Mouse (Mus musculus): ENCODE results near the gene Lmo2.

The Lmo2 gene

DNA sequence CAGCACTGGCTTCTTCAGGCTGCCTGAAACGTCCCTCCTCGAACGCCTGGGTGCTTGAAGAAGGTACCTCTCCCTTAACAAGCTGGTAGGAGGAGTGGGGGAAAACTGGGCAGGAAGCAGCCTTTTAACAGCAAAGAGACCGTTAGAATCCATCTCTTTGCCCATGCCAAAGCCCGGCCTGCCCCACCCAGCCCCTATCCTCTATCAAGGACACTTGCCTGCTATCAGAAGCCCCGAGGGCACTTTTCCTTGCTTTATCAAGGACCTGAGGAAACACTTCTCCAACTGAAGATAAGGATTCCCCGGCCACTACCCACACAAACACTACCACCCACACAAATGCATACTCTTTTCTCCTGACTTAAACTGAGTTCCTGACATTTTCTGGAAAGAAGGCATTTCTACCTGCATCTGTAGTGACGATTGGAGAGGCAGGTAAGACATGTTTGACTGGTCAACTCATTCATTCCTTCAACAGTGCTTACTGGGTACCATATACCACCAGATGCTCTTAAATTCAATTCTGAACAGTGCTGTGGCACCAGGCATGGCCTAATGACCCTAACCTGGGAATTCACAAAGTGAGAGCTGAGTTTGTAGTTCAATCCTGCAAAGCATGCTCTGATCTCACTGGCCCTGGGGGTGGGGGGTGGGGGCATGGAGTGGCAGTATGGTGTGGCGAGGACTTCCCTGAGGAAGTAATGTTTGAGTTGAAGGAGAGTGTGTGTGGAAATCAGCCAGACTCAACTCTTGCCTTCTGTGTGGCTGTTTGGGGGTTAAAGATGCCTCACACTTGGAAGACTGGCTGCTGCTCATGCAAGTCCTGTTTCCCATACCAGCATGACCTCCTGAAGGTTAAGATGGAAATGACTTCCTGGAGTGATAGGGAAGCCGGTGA, at the start of gene Lmo2:
Gene Lmo2 (plus strand): TSS at position 338 of the 898 bp plus-strand sequence.
- no peak for DNase-seq

- DNase-seq, result no peak
Observed at GRCm38 (mm10) chr2:103910601-103911000, 47.2 kb upstream of the Lmo2 start.

- no peak for DNase-seq
Observed at GRCm38 (mm10) chr2:103912481-103913251, 45.1 kb upstream of the Lmo2 start.

- no peak for DNase-seq
Observed at GRCm38 (mm10) chr2:103913252-103913650, 44.5 kb upstream of the Lmo2 start.

- no peak for DNase-seq
Observed at GRCm38 (mm10) chr2:103916069-103916468, 41.7 kb upstream of the Lmo2 start.

- DNase-seq, result no peak
Observed at GRCm38 (mm10) chr2:103917375-103917774, 40.4 kb upstream of the Lmo2 start.

DNA sequence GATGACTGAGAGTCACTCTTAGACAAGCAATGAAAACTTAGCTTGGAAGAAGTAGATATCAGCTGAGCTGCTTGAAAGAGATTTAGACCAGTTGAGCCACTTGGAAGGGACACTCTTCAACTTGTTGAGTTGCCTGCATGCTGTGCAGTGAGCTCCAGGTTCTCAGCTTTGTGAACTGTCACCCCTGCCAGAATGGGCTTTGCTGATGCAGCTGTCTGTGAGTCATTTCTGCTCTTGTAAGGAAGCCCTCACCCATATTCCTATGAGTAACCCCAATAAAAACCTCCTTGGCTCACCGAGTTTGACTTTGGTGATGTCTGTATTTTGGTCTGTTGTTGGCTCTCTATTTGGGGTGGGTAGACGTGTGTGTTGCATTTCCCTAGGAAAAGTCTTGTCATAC, 39.4 kb upstream of the Lmo2 start:
- DNase-seq, result no peak

- no peak for DNase-seq
Observed at GRCm38 (mm10) chr2:103919488-103919887, 38.3 kb upstream of the Lmo2 start.

- no peak for DNase-seq
Observed at GRCm38 (mm10) chr2:103926586-103927113, 31.1 kb upstream of the Lmo2 start.

DNA sequence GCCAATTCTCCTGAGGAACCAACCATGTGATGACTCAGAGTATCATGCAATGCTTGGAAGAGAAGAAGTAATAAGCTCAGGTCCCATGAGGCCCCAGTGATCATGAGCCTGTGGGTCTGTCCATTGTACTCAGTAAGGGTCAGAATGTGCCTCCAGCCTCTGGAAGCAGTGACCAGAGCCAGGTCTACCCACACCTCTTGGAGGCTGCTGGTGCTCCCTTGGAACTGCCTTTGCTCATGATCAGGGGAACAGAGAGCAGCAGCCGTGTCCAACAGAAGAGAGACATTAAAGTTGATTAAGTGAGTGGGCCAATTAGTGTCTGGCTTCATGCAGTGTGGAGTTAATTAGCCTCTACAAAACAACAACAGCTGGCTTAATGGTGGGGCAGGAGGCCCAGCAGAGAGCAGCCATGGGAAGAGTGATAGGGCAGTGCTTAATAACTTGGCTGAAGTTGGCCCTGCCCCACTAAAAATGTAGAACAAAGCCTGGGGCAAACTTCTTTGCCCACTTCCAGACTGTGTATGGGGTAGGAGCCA, 30.1 kb upstream of the Lmo2 start:
- no peak for DNase-seq

- DNase-seq, result no peak
Observed at GRCm38 (mm10) chr2:103930306-103931019, 27.3 kb upstream of the Lmo2 start.

- no peak for DNase-seq
Observed at GRCm38 (mm10) chr2:103931511-103931911, 26.3 kb upstream of the Lmo2 start.

- DNase-seq, result no peak
Observed at GRCm38 (mm10) chr2:103932025-103932424, 25.8 kb upstream of the Lmo2 start.

- DNase-seq, result no peak
Observed at GRCm38 (mm10) chr2:103932480-103932879, 25.3 kb upstream of the Lmo2 start.

GRCm38 (mm10) chr2:103934270-103934669, 23.5 kb upstream of the Lmo2 start:
- DNase-seq, result no peak

DNA sequence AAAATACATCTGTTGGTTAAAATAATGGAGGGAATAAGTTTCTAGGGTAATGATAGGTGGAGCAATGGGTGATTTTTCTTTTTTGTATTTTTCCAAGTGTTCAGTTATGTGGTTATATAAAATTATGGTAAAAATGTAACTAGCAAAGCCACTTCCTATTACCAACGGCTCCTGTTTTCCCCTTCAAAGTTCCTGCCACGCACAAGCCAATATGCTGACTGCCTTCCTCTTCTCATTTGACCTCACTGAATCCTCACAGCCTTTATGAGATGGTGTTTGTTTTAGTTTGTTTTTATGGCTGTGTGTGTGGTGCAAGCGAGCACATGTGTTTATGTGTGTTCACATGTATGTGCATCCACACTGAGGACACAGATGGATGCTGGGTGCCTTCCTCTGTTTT, 23.1 kb upstream of the Lmo2 start:
- DNase-seq, result no peak

- DNase-seq, result no peak
Observed at GRCm38 (mm10) chr2:103935691-103936435, 21.9 kb upstream of the Lmo2 start.

DNA sequence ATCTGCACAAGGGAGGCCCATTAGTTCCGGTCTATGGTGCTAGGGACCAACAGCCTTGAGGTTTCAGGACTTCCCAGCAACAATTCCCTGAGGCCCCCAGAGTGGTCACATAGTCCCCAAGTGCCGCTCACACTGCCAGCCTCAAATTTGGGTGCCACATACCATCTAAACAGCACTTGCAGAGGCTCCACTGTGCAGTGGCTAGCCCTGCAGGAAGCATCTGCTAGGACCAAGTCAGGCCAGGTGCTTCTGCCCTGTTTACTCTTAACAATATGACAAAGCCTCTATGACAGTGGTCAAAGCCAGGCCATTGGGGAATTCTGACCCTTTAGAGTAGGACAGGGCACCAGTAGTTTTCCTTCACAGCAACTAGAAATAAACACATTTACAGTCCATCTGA, 21.1 kb upstream of the Lmo2 start:
- no peak for DNase-seq

DNA sequence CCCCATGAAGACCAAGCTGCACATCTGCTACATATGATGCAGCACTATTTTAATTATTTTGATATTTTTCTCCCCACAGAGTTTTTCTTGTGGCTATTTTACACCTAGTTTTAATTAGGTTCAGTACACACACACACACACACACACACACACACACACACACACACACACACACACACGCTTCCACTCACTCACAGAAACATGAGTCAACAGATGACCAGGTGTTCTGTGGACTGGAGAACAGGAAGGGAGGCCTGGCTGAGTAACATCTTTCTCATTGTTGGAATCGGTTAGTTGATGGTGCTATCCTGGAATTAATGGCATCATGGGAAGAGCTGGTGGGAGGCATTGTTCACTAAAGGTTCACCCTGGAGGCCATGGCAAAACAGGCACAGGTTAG, 20.1 kb upstream of the Lmo2 start:
- DNase-seq, result no peak

DNA sequence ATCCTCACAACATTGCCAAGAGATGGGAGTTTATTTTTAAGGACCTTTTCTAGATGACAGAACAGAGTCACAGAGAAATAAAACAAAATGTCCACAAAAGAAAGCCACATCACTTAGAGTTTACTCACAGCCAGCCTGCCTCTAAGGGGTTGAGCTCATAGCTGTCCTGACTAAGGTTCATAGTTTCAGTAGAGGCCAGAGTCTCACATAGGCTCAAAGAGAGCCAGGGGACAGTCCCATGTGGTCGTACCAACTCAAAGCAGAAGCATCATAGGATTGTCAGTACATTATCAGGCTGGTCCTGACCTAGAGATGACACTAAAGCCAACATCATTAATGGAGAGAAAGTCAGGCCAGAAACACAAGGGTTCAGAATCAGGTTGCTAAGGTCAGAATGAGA, 19.2 kb upstream of the Lmo2 start:
- no peak for DNase-seq

DNA sequence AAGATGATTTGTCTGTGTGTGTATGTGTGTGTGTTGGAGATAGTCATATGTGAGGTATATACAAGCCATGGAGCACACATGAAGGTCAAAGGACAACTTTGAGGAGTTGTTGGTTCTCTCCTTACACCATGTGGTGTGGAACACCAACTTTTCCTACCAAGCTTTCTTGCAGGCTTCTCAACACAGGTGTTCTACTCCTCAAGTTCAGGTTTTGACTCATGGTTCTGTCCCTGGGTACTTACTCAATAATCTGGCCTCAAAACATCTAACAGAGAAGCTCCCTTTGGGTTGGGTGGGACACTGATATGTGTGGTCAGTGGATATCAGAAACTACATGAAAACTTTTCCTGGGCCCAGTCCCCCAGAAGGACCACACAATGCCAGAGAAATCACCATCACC, 18.8 kb upstream of the Lmo2 start:
- DNase-seq, result no peak

GRCm38 (mm10) chr2:103941085-103941484, 16.7 kb upstream of the Lmo2 start:
- no peak for DNase-seq
